Mouse (Mus musculus): ENCODE data around the gene Vmn1r85.

The Vmn1r85 gene

DNA sequence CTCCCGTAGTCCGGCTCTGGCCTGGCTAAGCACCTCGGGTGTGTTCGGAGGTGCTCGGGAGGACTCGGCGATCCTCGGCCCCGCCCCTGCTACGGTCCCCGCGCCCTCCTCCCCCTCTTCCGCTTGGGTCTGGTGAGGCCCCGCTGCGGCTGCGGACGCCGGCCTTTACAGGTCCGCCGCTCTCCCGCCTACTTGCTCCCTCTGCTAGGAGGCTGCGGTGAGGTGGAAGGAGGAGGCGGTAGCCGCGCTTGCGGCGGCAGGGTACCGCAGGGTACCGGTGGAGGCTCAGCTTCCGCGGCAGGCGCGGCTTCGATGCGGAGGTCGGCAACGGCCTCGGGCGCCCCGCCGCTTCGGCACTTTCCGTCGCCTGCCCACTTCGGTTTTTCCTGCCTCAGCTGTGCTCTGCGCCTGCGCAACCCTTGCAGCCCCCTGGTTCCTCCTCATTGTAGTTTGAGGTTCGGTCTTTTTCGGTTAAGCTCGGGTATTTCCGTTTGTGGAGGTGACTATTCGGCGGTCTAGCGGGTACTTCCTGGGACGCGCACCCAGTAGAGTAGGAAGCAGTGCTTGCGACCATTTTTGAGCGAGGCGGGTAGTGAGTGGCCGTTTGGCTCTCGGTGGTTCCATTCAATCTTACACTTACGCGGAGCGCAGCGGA lies 56.9 kb downstream of the Vmn1r85 start, which contains the start of gene Ube2m:
Ube2m (minus strand) TSS at position 375 of the 655 bp plus-strand sequence.
- DNase-seq: peak; percentile 99

DNA sequence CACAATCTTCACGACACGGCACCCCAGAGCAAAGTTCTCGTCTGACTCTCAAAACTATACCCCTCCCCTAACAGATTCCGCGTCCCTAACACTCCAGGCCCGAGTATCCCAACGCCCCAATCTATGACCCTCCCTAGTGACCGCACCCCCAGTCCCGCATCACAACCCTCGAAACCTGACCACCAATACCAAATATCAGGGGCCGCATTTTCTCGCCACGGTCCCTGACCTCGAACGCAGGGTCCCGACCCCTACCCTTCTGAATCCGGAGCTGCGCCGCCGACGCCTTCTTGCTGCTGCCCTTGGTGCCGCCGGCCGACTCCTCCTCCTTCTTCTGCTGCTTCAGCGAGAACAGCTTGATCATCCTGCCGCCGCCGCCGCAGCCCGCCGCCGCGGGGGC lies 57.6 kb downstream of the Vmn1r85 start:
- DNase-seq: no peak

DNA sequence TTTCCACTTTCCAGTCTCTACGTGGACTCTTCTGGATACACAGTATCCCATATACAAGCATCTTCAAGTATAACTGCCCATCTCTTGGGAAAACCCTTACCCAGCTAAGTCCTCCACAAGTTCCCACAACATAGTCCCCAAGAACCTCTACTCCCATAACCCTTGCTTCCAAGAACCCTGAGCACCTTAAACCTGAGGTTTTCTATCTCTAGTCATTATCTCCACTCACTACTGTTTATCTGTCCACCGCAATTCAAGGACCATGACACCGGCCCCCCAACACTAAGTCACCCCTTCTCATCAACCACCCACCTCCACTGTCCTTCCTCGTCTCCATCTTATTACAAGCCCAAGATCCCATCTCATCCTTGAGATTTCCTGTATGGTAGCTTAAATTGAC lies 58.2 kb downstream of the Vmn1r85 start:
- DNase-seq: no peak

DNA sequence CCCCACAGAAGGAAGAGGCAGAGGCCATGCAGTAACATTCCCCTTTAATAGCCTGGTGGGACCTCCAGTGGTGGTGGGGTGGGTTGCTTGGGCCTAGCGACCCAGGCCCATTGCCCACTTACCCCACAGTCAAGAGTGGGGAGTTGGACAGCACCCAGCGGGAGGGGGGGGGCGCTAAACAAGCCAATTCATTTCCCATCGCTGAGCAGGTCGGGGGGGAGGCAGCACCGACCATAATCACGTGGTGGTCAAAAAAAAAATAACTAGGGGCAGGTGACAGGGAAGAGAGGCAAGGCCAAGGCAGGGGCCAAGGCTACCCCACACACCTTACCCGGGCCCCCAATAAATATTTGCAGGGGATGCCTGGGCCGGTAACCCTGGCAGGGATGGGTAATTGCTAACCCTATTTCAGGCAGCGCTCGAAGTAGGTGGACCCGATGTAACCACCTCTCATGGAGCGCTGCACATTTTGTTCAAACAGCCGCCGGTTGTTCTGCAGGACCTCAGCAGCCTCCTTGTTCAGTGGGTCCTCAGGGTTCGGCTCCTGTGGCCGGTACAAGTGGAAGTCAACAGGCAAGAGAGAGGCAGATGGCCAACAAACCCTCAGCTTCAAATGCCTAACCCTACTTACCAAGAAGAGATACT lies 59.6 kb downstream of the Vmn1r85 start:
- no peak for DNase-seq

DNA sequence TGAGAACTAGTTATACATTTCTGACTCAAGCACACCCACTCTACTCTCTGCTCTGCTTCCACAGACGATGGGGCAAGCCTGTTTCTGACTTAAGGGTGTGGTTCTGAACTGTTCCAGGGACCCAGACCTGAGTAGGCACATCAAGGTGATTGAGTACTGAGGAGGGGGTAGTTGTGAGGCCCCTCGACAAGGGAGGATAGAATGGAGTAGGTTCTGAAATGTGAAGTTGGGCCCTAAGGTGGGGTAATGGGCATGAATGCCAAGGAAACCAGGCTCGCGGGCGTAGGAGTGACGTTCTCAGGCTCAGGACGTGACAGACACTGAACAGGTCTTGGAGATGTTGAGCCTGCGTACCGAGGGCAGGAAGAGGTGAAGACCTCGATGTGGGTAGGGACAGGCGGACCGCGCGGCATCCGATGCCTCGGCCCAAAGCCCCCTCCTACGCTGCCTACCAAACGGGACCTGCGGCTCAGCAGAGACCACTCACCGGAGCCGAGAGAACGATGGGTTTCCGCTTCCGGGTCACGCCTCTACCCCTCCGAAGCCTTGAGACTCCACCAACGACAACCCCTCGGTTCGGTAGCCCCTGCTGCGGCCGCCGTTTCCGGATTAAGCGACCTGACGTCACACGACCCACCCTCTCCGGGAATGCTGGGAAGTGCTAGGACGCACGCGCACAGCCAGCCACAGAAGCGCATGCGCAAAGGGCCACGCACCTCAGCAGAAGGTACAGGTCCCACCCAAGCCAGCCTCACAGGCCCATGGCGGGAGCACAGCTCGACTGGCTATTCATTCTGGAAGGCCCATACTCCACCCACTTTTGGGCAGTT lies 60.6 kb downstream of the Vmn1r85 start, which contains the start of gene Chmp2a:
Chmp2a (minus strand) TSS at position 660 of the 830 bp plus-strand sequence.
- peak; percentile 98 for DNase-seq

DNA sequence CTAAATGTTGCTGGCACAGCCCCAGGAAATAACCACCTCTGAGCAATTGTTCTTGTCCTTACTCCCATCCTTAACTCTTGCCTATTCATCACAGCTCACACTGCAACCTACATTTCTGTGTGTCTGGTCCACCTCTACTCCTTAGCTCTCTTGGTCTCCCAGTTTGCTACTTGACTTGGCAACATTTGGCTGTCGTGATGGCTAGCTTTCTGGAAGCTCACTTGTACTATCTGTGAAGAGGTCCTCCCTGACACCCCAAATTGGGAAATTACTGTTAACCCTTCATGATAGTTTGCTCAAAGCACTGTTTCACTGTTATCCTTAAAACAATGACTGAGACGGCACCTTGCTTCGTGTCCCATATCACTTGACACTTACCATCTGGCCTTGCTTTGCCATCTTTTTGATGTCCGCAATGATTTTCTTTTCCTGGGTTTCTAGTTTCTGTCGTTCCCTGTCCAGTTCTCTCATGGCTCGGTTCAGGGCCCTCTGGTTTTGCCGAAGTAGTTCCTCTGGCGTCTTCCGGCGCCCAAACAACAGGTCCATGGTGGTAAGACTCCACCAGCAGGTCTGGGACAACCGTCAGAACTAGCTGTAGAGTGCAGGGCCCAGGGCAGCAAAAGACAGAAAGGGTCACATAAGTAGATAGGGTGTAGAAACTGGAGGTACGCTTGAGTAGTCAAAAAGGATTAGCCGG lies 61.4 kb downstream of the Vmn1r85 start:
- DNase-seq: no peak
